Mouse (Mus musculus) B cell, adult (primary cell): ENCODE measurements around the gene H2bfm. TPM values are rescaled to one million over a fixed set of nuclear protein-coding genes. Genes with fewer than 3 reads are reported as not detected.

Experiments
- total RNA-seq: library from RNA; stranded (reverse); gene quantifications from 4 replicates; pipeline ENCODE4 v1.2.4, GENCODE M21; 2023; ENCODE audit not compliant: inconsistent age

The H2bfm gene
- total RNA-seq, result not detected in 4 replicates

DNA sequence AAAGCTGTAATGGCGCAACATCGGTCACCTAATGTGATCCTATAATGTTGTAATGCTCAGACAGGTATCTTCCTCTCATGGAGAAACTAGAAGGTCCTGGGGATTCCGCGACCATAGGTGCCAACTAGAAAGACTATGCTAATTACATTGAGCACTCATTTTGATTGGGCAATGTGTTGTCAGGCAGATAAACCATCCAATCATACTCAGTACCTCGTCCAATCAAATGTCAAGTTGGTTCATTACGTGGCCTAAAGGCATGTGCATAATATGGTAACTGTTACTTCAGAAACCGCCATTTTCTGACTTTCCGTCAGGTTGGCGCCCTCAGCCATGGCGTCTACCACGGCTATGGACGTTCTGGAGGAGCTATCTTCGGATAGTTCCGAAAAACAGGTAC lies at the start of gene H2bfm:
TSS of gene H2bfm (plus strand) at position 295 of the 400 bp plus-strand sequence.

DNA sequence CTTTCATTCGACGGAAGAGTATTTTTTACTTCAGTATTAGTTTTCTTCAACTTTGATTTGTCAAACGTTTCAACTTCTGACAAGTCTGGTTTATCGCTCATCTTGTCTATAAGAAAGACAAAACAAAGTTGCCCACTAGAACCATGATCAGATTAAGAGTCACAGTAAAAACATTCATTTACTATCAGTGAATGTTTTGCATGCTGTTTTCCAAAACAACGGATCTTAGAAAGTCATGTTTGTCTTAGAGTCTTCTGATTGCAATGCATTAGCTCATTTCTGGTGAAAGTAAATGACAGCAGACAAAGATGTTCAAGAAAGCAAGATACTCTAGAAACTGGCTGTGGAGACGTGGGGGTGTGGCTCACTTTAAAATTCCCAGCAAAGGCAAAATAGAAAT lies 48.3 kb downstream of the H2bfm start, which contains the start of gene Tmsb15b2:
TSS of gene Tmsb15b2 (minus strand) at position 101 of the 400 bp plus-strand sequence.

GRCm38 (mm10) chrX:136976424-136977084 lies 49.4 kb downstream of the H2bfm start, which contains the start of the genes Tmsb15l and Tmsb15b1:
TSS of gene Tmsb15l (minus strand) at chrX:136976869.
TSS of gene Tmsb15b1 (minus strand) at chrX:136976874.

Other genes with a start within 250 kb of the H2bfm start
- 0.24 to 0.60 TPM (median 0.46 TPM) in 4 replicates for gene Tceal1, start 219.3 kb upstream of the H2bfm start, total RNA-seq
- 122 to 138 TPM (median 129 TPM) in 4 replicates for gene Morf4l2, start 183.6 kb upstream of the H2bfm start, total RNA-seq
- not detected in 4 replicates for gene Glra4, start 147.2 kb upstream of the H2bfm start, total RNA-seq
- 5.0 to 6.9 TPM (median 5.6 TPM) in 4 replicates for gene Plp1, start 104.7 kb upstream of the H2bfm start, total RNA-seq
- gene Rab9b, start 58.6 kb upstream of the H2bfm start, total RNA-seq, result not detected in 4 replicates
- 12.0 to 30.5 TPM (median 22.0 TPM) in 4 replicates for gene Tmsb15b2, start 48.2 kb downstream of the H2bfm start, total RNA-seq
- gene Tmsb15l, start 49.5 kb downstream of the H2bfm start, total RNA-seq, result 1.4 to 2.4 TPM in 2 of 4 replicates, not detected in the others
- gene Tmsb15b1, start 49.5 kb downstream of the H2bfm start, total RNA-seq, result 3.0 to 8.4 TPM (median 5.0 TPM) in 4 replicates
- gene Zcchc18, start 65.8 kb downstream of the H2bfm start, total RNA-seq, result 17.4 to 21.8 TPM (median 17.8 TPM) in 4 replicates
- gene Slc25a53, start 111.0 kb downstream of the H2bfm start, total RNA-seq, result 49.5 to 63.8 TPM (median 54.1 TPM) in 4 replicates
- gene Fam199x, start 122.3 kb downstream of the H2bfm start, total RNA-seq, result 5.7 to 7.4 TPM (median 6.0 TPM) in 4 replicates
- not detected in 4 replicates for gene Esx1, start 194.8 kb downstream of the H2bfm start, total RNA-seq